Mouse (Mus musculus) hindbrain, embryonic 11.5 days (tissue): Measurements from ENCODE around the gene Etfa. TPM values are rescaled to one million over a fixed set of nuclear protein-coding genes. Genes with fewer than 3 reads are reported as not detected.

ENCODE experiments used
- polyA plus RNA-seq: library from polyadenylated mRNA; unstranded; fragments of >200 nt; fragmentation: Nextera tagmentation; extraction: Ambion mirVana; gene quantifications from 2 replicates; pipeline ENCODE4 v1.2.1, GENCODE M21; 2014

Etfa gene
- polyA plus RNA-seq, 1 experiment from 2014 or later = 131 TPM

Other genes starting within 250 kb of the Etfa start
- gene Nrg4, start 185.4 kb downstream of the Etfa start, polyA plus RNA-seq = 1.3 and 1.8 TPM in 2 replicates
- 0.66 and 0.85 TPM in 2 replicates for gene Tmem266, start 185.3 kb downstream of the Etfa start, polyA plus RNA-seq
- 15.3 and 23.5 TPM in 2 replicates for gene Isl2, start 26.4 kb upstream of the Etfa start, polyA plus RNA-seq